Mouse (Mus musculus): ENCODE measurements at regions not wholly inside any gene's neighbourhood (a gene's known extent, or its start where the extent isn't known, plus 50 kb on each side); places are given as distances from the start of the nearest gene placed in this dataset.

DNA sequence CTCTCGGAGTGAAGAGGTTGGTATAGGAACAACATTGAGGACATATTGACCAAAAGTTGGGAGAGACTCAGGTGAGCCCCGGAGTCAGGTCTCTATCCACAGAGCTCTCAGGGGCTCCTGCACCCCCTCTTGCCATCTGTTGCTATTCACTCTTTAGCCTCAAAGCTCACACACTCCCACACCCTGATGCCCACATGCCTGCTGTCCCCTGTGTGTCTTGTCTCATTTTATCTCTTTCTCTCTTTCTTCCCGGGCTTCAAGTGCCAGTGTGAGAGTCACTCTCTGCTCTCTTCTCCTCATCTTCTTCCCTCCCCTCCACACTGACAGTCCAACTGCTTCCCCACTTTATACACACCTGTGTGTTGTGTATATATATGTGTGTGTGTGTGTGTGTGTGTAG lies 141.0 kb upstream of the Mdm1 start:
- WGBS (ENCODE audit: insufficient replicate concordance), result 75% methylated on average over 3 of the region's 3 CpGs
- no peak for ATAC-seq (replicated peaks; ENCODE audit: insufficient number of reproducible peaks, low FRiP score, low TSS enrichment)
- Histone ChIP-seq H3K27ac (ENCODE audit: low read depth, low read length) (no peak overlapping the region), H3K9ac (ENCODE audit: low read depth, low read length) (no peak overlapping the region), H3K4me2 (no peak overlapping the region), H3K4me3 (ENCODE audit: low read depth, low read length) (no peak overlapping the region), H3K27me3 (ENCODE audit: control insufficient read depth, insufficient read depth, low read length) (no peaks in the 10 kb centered on the region), H3K9me3 (replicated peaks; ENCODE audit: control insufficient read depth, low read length) (no peaks in the 10 kb centered on the region), H3K36me3 (ENCODE audit: control insufficient read depth, insufficient read depth, low read length) (no peaks in the 10 kb centered on the region), H3K4me1 (ENCODE audit: control insufficient read depth, insufficient read depth, low read length) (0 out of 2 replicates have a peak, but pooled peaks cover 2% of the 10 kb centered on the region)

DNA sequence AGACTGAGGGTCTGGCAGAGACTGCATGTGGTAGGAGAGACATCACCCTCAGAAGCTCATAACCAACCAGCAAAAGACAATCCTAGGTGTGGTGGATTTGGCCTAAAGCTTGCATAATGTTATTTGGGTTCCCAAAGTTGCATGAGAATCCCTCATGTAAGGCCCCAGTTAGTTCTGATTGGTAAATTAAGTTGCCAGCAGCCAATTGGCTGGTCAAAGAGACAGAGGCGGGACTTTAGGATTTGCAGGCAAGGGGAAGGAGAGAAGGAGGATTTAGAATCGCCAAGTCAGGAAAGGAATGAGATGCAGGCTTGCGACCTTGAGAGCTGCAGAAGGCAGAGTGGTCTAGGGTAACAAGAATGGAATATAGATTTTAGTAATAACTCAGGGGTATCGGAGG lies 140.1 kb upstream of the Mdm1 start:
- Histone ChIP-seq H3K4me3 (ENCODE audit: low read depth, low read length) (no peak overlapping the region), H3K4me2 (no peak overlapping the region), H3K9ac (ENCODE audit: low read depth, low read length) (no peak overlapping the region), H3K4me1 (ENCODE audit: control insufficient read depth, insufficient read depth, low read length) (0 out of 2 replicates have a peak, but pooled peaks cover 2% of the 10 kb centered on the region), H3K36me3 (ENCODE audit: control insufficient read depth, insufficient read depth, low read length) (no peaks in the 10 kb centered on the region), H3K9me3 (replicated peaks; ENCODE audit: control insufficient read depth, low read length) (no peaks in the 10 kb centered on the region), H3K27me3 (ENCODE audit: control insufficient read depth, insufficient read depth, low read length) (no peaks in the 10 kb centered on the region), H3K27ac (ENCODE audit: low read depth, low read length) (no peak overlapping the region)
- no peak for ATAC-seq (replicated peaks; ENCODE audit: insufficient number of reproducible peaks, low FRiP score, low TSS enrichment)
- 40% methylated on average over 4 of the region's 4 CpGs for WGBS (ENCODE audit: insufficient replicate concordance)

DNA sequence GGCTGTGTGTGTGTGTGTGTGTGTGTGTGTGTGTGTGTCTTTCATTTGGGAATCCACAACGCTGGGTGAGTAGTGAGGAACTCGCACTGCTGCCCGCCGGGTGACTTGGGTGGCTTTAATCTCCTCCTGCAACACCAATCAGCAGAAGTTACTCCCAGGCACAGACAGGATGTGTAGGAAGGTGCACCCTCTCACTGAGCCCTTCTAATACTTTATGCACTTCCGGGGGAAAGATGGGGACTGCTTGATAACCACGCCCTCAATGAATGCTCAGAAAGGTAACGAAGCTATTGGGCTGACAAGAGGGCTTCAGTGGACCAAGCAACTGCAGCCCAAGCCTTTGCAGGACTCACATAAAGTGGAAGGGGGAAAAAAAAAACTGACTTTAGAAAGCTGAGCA lies 139.6 kb upstream of the Mdm1 start:
- no peak overlapping the region for H3K4me3 ChIP-seq (ENCODE audit: low read depth, low read length)
- no peaks in the 10 kb centered on the region for H3K36me3 ChIP-seq (ENCODE audit: control insufficient read depth, insufficient read depth, low read length)
- no peak overlapping the region for H3K4me2 ChIP-seq
- 0 out of 2 replicates have a peak, but pooled peaks cover 2% of the 10 kb centered on the region for H3K4me1 ChIP-seq (ENCODE audit: control insufficient read depth, insufficient read depth, low read length)
- 63% methylated on average over 7 of the region's 7 CpGs for WGBS (ENCODE audit: insufficient replicate concordance)
- no peaks in the 10 kb centered on the region for H3K27me3 ChIP-seq (ENCODE audit: control insufficient read depth, insufficient read depth, low read length)
- ATAC-seq (replicated peaks; ENCODE audit: insufficient number of reproducible peaks, low FRiP score, low TSS enrichment), result no peak
- no peak overlapping the region for H3K9ac ChIP-seq (ENCODE audit: low read depth, low read length)
- no peaks in the 10 kb centered on the region for H3K9me3 ChIP-seq (replicated peaks; ENCODE audit: control insufficient read depth, low read length)
- no peak overlapping the region for H3K27ac ChIP-seq (ENCODE audit: low read depth, low read length)

DNA sequence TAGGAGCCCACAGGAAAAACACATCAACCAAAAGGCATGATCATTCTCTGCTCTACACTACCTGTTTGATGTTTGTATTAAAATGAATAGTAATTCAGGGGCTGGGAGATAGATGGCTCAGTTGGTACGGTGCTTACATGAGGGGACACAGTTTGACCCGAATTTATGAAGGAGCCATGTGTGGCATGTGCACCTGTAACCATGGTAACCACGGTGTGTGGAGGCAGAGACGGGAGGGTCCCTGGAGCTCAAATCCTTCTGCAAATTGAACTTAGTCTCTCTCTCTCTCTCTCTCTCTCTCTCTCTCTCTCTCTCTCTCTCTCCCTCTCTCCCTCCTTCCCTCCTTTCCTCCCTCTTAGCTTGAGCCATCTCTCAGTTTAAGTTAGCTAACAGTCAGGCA lies 139.1 kb upstream of the Mdm1 start:
- H3K27me3 ChIP-seq (ENCODE audit: control insufficient read depth, insufficient read depth, low read length), result no peaks in the 10 kb centered on the region
- H3K9ac ChIP-seq (ENCODE audit: low read depth, low read length), result no peak overlapping the region
- no peaks in the 10 kb centered on the region for H3K36me3 ChIP-seq (ENCODE audit: control insufficient read depth, insufficient read depth, low read length)
- no peak overlapping the region for H3K27ac ChIP-seq (ENCODE audit: low read depth, low read length)
- H3K9me3 ChIP-seq (replicated peaks; ENCODE audit: control insufficient read depth, low read length), result no peaks in the 10 kb centered on the region
- no peak overlapping the region for H3K4me3 ChIP-seq (ENCODE audit: low read depth, low read length)
- H3K4me2 ChIP-seq, result no peak overlapping the region
- WGBS (ENCODE audit: insufficient replicate concordance), result 79% methylated on average over 4 of the region's 4 CpGs
- H3K4me1 ChIP-seq (ENCODE audit: control insufficient read depth, insufficient read depth, low read length), result 0 out of 2 replicates have a peak, but pooled peaks cover 2% of the 10 kb centered on the region
- no peak for ATAC-seq (replicated peaks; ENCODE audit: insufficient number of reproducible peaks, low FRiP score, low TSS enrichment)

DNA sequence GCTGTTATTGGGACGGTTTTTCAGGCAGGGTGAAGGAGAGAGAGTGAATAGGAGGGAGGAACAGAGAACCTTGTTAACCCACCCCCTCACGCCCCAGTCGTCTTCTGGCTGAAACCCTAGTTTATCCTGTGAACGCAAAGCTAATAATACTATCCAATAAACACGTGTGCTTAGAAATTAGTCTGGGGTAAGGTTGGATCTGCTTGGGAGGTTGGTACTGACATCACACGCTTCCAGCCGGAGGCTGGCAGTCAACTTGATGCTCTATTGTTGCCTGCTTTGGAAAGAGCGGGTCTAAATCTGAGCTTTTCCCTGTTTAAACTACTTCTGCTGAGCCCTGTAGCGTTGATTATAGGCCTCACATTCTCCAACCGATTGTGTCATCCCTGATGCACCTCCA lies 138.4 kb upstream of the Mdm1 start:
- 77% methylated on average over 10 of the region's 10 CpGs for WGBS (ENCODE audit: insufficient replicate concordance)
- Histone ChIP-seq H3K4me3 (ENCODE audit: low read depth, low read length) (no peak overlapping the region), H3K36me3 (ENCODE audit: control insufficient read depth, insufficient read depth, low read length) (no peaks in the 10 kb centered on the region), H3K4me1 (ENCODE audit: control insufficient read depth, insufficient read depth, low read length) (0 out of 2 replicates have a peak, but pooled peaks cover 2% of the 10 kb centered on the region), H3K27me3 (ENCODE audit: control insufficient read depth, insufficient read depth, low read length) (no peaks in the 10 kb centered on the region), H3K27ac (ENCODE audit: low read depth, low read length) (peak overlapping the region; percentile 46; the same call in 1 of the 2 replicates), H3K9ac (ENCODE audit: low read depth, low read length) (no peak overlapping the region), H3K9me3 (replicated peaks; ENCODE audit: control insufficient read depth, low read length) (no peaks in the 10 kb centered on the region), H3K4me2 (no peak overlapping the region)
- no peak for ATAC-seq (replicated peaks; ENCODE audit: insufficient number of reproducible peaks, low FRiP score, low TSS enrichment)

DNA sequence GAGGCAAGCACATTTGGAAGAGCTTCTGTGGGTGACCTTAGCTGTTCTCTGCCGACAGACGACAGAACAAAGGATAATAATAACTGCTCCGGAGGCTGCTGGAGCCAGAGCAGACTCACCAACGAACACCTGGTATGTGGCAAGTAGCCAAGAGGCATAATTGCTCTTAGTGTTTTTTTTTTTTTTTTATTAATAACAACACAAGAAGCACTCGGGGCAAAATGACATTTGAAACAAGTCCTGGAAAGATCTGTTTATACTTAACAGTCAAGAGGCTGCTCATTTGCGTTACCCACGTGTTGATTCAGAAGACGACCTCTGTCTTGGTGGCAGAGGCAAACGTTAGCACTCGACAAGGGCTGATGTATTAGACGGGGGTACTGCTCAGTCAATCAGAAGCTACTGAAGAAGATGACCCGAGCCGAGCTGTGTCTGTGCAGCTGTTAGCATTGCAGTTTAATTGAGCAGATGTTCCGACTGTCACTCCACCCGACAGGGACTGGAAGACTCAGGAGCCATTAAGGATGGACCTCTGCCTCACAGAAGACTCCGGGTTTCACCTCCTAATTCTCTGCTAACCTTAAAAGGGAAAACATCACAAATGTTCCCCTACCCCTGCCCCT lies 137.8 kb upstream of the Mdm1 start:
- 0 out of 2 replicates have a peak, but pooled peaks cover 2% of the 10 kb centered on the region for H3K4me1 ChIP-seq (ENCODE audit: control insufficient read depth, insufficient read depth, low read length)
- peaks cover 3% of the 10 kb centered on the region for H3K9me3 ChIP-seq (replicated peaks; ENCODE audit: control insufficient read depth, low read length)
- ATAC-seq (replicated peaks; ENCODE audit: insufficient number of reproducible peaks, low FRiP score, low TSS enrichment), result no peak
- H3K4me3 ChIP-seq (ENCODE audit: low read depth, low read length), result no peak overlapping the region
- H3K27me3 ChIP-seq (ENCODE audit: control insufficient read depth, insufficient read depth, low read length), result no peaks in the 10 kb centered on the region
- H3K4me2 ChIP-seq, result 0 out of 2 replicates have a peak overlapping the region, but pooled peaks have one; percentile 2
- 0 out of 2 replicates have a peak overlapping the region, but pooled peaks have one; percentile 39 for H3K9ac ChIP-seq (ENCODE audit: low read depth, low read length)
- WGBS (ENCODE audit: insufficient replicate concordance), result 36% methylated on average over 16 of the region's 16 CpGs
- H3K36me3 ChIP-seq (ENCODE audit: control insufficient read depth, insufficient read depth, low read length), result no peaks in the 10 kb centered on the region
- H3K27ac ChIP-seq (ENCODE audit: low read depth, low read length), result peak overlapping the region; percentile 46; the same call in 1 of the 2 replicates

DNA sequence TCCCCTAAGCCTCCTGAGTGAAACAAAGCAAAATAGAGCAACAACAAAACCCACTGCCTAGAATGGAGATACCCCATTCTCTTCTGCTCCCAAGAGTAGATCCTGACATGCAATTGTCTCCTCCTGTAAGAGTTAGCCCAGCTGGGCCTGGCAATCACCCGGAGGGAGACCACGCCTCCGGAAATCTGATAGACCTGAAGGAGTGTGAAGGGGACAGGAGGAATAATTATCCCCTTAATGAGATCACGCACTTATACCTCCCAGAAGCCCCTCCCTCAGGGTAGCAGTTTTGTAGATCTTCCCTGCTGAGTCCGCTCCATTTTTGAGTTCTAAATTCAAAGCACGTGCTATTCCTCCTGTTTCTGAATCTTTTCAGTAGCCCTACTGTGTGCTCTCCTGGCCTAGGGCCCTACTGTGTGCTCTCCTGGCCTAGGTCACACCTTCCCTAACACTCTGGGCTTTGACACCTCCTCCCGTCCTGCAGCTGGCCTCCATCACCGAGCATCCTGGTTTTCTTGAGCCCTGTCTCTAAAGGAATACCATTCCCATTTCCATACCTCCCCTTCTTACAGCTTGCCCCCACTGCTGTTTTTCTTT lies 137.2 kb upstream of the Mdm1 start:
- Histone ChIP-seq H3K27ac (ENCODE audit: low read depth, low read length) (no peak overlapping the region), H3K36me3 (ENCODE audit: control insufficient read depth, insufficient read depth, low read length) (no peaks in the 10 kb centered on the region), H3K9me3 (replicated peaks; ENCODE audit: control insufficient read depth, low read length) (peaks cover 3% of the 10 kb centered on the region), H3K4me2 (no peak overlapping the region), H3K9ac (ENCODE audit: low read depth, low read length) (no peak overlapping the region), H3K27me3 (ENCODE audit: control insufficient read depth, insufficient read depth, low read length) (no peaks in the 10 kb centered on the region), H3K4me1 (ENCODE audit: control insufficient read depth, insufficient read depth, low read length) (0 out of 2 replicates have a peak, but pooled peaks cover 2% of the 10 kb centered on the region), H3K4me3 (ENCODE audit: low read depth, low read length) (no peak overlapping the region)
- no peak for ATAC-seq (replicated peaks; ENCODE audit: insufficient number of reproducible peaks, low FRiP score, low TSS enrichment)
- 47% methylated on average over 8 of the region's 8 CpGs for WGBS (ENCODE audit: insufficient replicate concordance)

DNA sequence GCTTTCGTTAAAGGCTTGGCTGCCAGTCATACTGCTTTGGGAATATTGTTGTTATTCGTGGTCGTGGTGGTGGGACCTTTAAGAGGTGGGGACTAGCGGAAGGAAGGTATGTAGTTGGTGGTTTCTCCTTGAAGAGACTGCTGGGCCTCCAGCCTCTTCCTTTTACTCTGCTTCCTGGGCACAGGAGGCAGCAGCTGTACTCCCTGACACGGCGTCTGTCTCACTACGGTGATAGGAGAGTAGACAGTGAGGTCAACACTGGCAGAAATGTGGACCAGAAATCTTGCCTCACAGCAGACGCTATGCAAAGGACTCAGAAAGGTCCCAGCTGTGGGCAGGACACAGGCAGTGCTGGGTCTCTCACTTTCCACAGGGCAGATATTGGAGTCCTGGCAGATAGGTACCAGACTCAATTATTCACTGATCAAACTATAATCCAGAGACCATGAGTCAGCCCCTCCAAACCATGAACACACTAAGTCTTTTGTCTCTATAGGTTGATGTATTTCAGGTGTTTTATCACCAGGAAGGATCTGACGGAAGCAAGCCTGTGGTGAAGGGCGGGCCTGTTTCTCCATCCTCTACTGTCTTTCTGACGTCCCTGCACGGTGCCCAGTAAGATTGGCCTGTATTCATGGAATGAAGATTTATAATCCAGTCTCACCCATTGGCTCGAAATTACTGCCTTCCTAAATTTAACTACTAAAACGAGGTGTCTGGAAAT lies 134.6 kb upstream of the Mdm1 start:
- Histone ChIP-seq H3K36me3 (ENCODE audit: control insufficient read depth, insufficient read depth, low read length) (no peaks in the 10 kb centered on the region), H3K27ac (ENCODE audit: low read depth, low read length) (no peak overlapping the region), H3K4me2 (no peak overlapping the region), H3K9ac (ENCODE audit: low read depth, low read length) (no peak overlapping the region), H3K27me3 (ENCODE audit: control insufficient read depth, insufficient read depth, low read length) (no peaks in the 10 kb centered on the region), H3K4me1 (ENCODE audit: control insufficient read depth, insufficient read depth, low read length) (0 out of 2 replicates have a peak, but pooled peaks cover 2% of the 10 kb centered on the region), H3K4me3 (ENCODE audit: low read depth, low read length) (no peak overlapping the region), H3K9me3 (replicated peaks; ENCODE audit: control insufficient read depth, low read length) (peaks cover 9% of the 10 kb centered on the region)
- ATAC-seq (replicated peaks; ENCODE audit: insufficient number of reproducible peaks, low FRiP score, low TSS enrichment), result no peak
- WGBS (ENCODE audit: insufficient replicate concordance), result 68% methylated on average over 14 of the region's 14 CpGs
